Mouse (Mus musculus): ENCODE measurements at regions not wholly inside any gene's neighbourhood (a gene's known extent, or its start where the extent isn't known, plus 50 kb on each side); places are given as distances from the start of the nearest gene placed in this dataset.

DNA sequence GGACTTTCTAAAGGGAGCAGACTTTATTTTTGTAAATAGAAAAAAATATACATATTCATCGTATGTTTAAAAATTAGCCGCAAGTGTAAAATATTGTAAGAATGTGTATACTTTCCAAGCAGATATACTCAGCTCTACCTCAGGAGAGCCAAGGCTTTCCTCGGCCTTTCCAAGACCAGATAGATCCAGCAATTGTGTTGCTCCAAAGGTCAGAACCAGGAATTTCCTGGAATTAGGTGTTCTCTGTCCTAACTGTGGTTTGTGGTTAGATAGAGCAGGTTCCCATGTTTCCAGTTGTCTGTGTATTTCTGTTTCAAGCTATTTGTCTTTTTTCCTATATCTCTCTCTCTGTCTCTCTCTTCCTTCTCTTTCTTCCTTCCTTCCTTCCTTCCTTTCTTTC is 93.0 kb downstream of the Tpra1 start:
- TF ChIP-seq UBTF (IDR thresholded peaks at IDR 0.05; ENCODE audit: borderline replicate concordance, insufficient read depth, low read depth, low read length) (no peak), POLR2AphosphoS5 (IDR thresholded peaks at IDR 0.05; ENCODE audit: borderline replicate concordance, low read depth, low read length) (no peak), E2F4 (IDR thresholded peaks at IDR 0.05; ENCODE audit: borderline replicate concordance, low read depth, low read length) (no peak), POLR2A (IDR thresholded peaks at IDR 0.05; ENCODE audit: control insufficient read depth in 1 of 2, insufficient read depth in 1 of 2, low read depth in 1 of 2, low read length in 2 of 2, poor library complexity in 1 of 2) (no peak), NRF1 (IDR thresholded peaks at IDR 0.05; ENCODE audit: insufficient read depth, low read depth, low read length, poor library complexity, severe bottlenecking) (no peak), MAZ (IDR thresholded peaks at IDR 0.05; ENCODE audit: low read depth, low read length) (no peak), MYB (IDR thresholded peaks at IDR 0.05; ENCODE audit: low read depth, low read length) (no peak), SIN3A (IDR thresholded peaks at IDR 0.05; ENCODE audit: low read length) (no peak), JUND (IDR thresholded peaks at IDR 0.05; ENCODE audit: low read depth, low read length) (no peak), POLR2AphosphoS2 (IDR thresholded peaks at IDR 0.05; ENCODE audit: low read length) (no peak)
- no peaks in the 10 kb centered on the region for H3K79me2 ChIP-seq (ENCODE audit: control insufficient read depth, insufficient read depth, low read length, poor library complexity)
- H3K27ac ChIP-seq (ENCODE audit: control insufficient read depth, low read depth, low read length) = no peak overlapping the region
- H3K27me3 ChIP-seq (ENCODE audit: control insufficient read depth in 1 of 2, insufficient read depth in 2 of 2, low read length in 2 of 2) = peaks cover 0 to 2% of the 10 kb centered on the region in 2 experiments; a peak in 2 of 4 replicates
- H3K4me1 ChIP-seq (ENCODE audit: control insufficient read depth in 1 of 2, insufficient read depth in 2 of 2, low read length in 2 of 2) = peaks cover 0 to 6% of the 10 kb centered on the region in 2 experiments; a peak in 3 of 4 replicates
- no peak overlapping the region for H3K9ac ChIP-seq (ENCODE audit: control insufficient read depth, low read depth, low read length, poor library complexity, severe bottlenecking)
- no peak overlapping the region for H3K4me3 ChIP-seq (ENCODE audit: control insufficient read depth in 1 of 2, insufficient read depth in 1 of 2, low read depth in 2 of 2, low read length in 2 of 2)
- H3K36me3 ChIP-seq (ENCODE audit: control insufficient read depth in 1 of 2, insufficient read depth in 2 of 2, low read length in 2 of 2) = peaks cover 0 to 7% of the 10 kb centered on the region in 2 experiments; a peak in 2 of 4 replicates
- no peaks in the 10 kb centered on the region for H3K9me3 ChIP-seq (replicated peaks; ENCODE audit: insufficient read depth, low read length)
- no peak for DNase-seq (ENCODE audit: low read depth, low spot score)

GRCm38 (mm10) chr6:88998927-88999722 is 97.1 kb downstream of the Tpra1 start:
- TF ChIP-seq SMC3 (IDR thresholded peaks at IDR 0.05; ENCODE audit: low read depth, low read length) (no peak), EP300 (IDR thresholded peaks at IDR 0.05; ENCODE audit: low read depth in 1 of 2, low read length in 2 of 2) (no peak), SIN3A (IDR thresholded peaks at IDR 0.05; ENCODE audit: low read length) (no peak), MAX (IDR thresholded peaks at IDR 0.05; ENCODE audit: low read length) (no peak), USF1 (IDR thresholded peaks at IDR 0.05; ENCODE audit: low read depth, low read length) (no peak), MAZ (IDR thresholded peaks at IDR 0.05; ENCODE audit: low read depth, low read length) (no peak), ETS1 (IDR thresholded peaks at IDR 0.05; ENCODE audit: low read depth, low read length) (no peak), GABPA (IDR thresholded peaks at IDR 0.05; ENCODE audit: low read depth, low read length) (no peak), POLR2A (IDR thresholded peaks at IDR 0.05; ENCODE audit: control insufficient read depth in 1 of 2, insufficient read depth in 1 of 2, low read depth in 1 of 2, low read length in 2 of 2, poor library complexity in 1 of 2) (no peak), E2F4 (IDR thresholded peaks at IDR 0.05; ENCODE audit: borderline replicate concordance, low read depth, low read length) (no peak), POLR2AphosphoS2 (IDR thresholded peaks at IDR 0.05; ENCODE audit: low read length) (no peak), CTCF (IDR thresholded peaks at IDR 0.05 in 2 of 3, conservative IDR thresholded peaks at IDR 0.05 in 1 of 3; ENCODE audit: control insufficient read depth in 1 of 3, insufficient read depth in 1 of 3, low read depth in 2 of 3, low read length in 3 of 3, poor library complexity in 1 of 3, severe bottlenecking in 1 of 3) (no peak), MEF2A (IDR thresholded peaks at IDR 0.05; ENCODE audit: extremely low read depth, insufficient replicate concordance, low read depth, low read length, poor library complexity, severe bottlenecking) (no peak), ZMIZ1 (IDR thresholded peaks at IDR 0.05; ENCODE audit: low read depth, low read length) (no peak), KAT2A (conservative IDR thresholded peaks at IDR 0.05; ENCODE audit: low read depth, low read length) (no peak), ZKSCAN1 (IDR thresholded peaks at IDR 0.05; ENCODE audit: low read depth, low read length) (no peak), GATA1 (IDR thresholded peaks at IDR 0.05; ENCODE audit: low read depth, low read length) (no peak), JUND (IDR thresholded peaks at IDR 0.05; ENCODE audit: low read depth, low read length) (no peak), CHD1 (IDR thresholded peaks at IDR 0.05; ENCODE audit: low read depth, low read length) (no peak), ZC3H11A (IDR thresholded peaks at IDR 0.05; ENCODE audit: low read depth, low read length) (no peak)
- H3K9ac ChIP-seq (ENCODE audit: control insufficient read depth, low read depth, low read length, poor library complexity, severe bottlenecking) = no peak overlapping the region
- H3K27me3 ChIP-seq (ENCODE audit: control insufficient read depth in 1 of 2, insufficient read depth in 2 of 2, low read length in 2 of 2) = peaks cover 0 to 5% of the 10 kb centered on the region in 2 experiments; a peak in 2 of 4 replicates
- H3K36me3 ChIP-seq (ENCODE audit: control insufficient read depth in 1 of 2, insufficient read depth in 2 of 2, low read length in 2 of 2) = no peaks in the 10 kb centered on the region
- H3K4me3 ChIP-seq (ENCODE audit: control insufficient read depth in 1 of 2, insufficient read depth in 1 of 2, low read depth in 2 of 2, low read length in 2 of 2) = no peak overlapping the region
- no peaks in the 10 kb centered on the region for H3K9me3 ChIP-seq (replicated peaks; ENCODE audit: insufficient read depth, low read length)
- H3K4me1 ChIP-seq (ENCODE audit: control insufficient read depth in 1 of 2, insufficient read depth in 2 of 2, low read length in 2 of 2) = no peaks in the 10 kb centered on the region
- no peak for DNase-seq (ENCODE audit: low read depth, low spot score)
- no peaks in the 10 kb centered on the region for H3K79me2 ChIP-seq (ENCODE audit: control insufficient read depth, insufficient read depth, low read length, poor library complexity)
- no peak overlapping the region for H3K27ac ChIP-seq (ENCODE audit: control insufficient read depth, low read depth, low read length)

All from MEL (cell line).